Mouse (Mus musculus) neural tube, embryonic 11.5 days (tissue): Measurements from ENCODE around the gene Cstb. TPM values are rescaled to one million over a fixed set of nuclear protein-coding genes. Genes with fewer than 3 reads are reported as not detected.
A peak's percentile ranks its signal among the peaks of the same experiment; 100 is the strongest.

Source experiments
- ATAC-seq: fragments of 200-750 bp; cut with Nextera tagmentation; 2 replicates; pipeline ENCODE4 v1.8.0; 2017; ENCODE audit warnings: moderate number of reproducible peaks, mild to moderate bottlenecking, moderate TSS enrichment, moderate library complexity; ENCODE audit not compliant: insufficient read depth, low FRiP score, low TSS enrichment
- DNase-seq: peaks from one replicate; pipeline ENCODE4 v3.0.0-alpha.2; 2015; ENCODE audit warnings: low spot score
- H3K27ac ChIP-seq: fragments of 300-500 bp; sonication (generic); 2 replicates; pipeline ENCODE4 v1.5.1; 2014; ENCODE audit warnings: low read depth, mild to moderate bottlenecking, low read length
- H3K27me3 ChIP-seq: fragments of 300-500 bp; sonication (generic); 2 replicates; pipeline ENCODE4 v1.6.1; 2014; ENCODE audit warnings: mild to moderate bottlenecking, low read length, mixed read lengths; ENCODE audit not compliant: control insufficient read depth, insufficient read depth
- H3K36me3 ChIP-seq: fragments of 300-500 bp; sonication (generic); 2 replicates; pipeline ENCODE4 v1.6.1; 2014; ENCODE audit warnings: mild to moderate bottlenecking, low read length, moderate library complexity, mixed read lengths; ENCODE audit not compliant: control insufficient read depth, insufficient read depth
- H3K4me1 ChIP-seq: fragments of 300-500 bp; sonication (generic); 2 replicates; pipeline ENCODE4 v1.6.1; 2014; ENCODE audit warnings: low read length, mixed read lengths; ENCODE audit not compliant: control insufficient read depth, insufficient read depth
- H3K4me2 ChIP-seq: fragments of 300-500 bp; sonication (generic); 2 replicates; pipeline ENCODE4 v1.6.1; 2014; ENCODE audit warnings: low read depth, mild to moderate bottlenecking, moderate library complexity
- H3K4me3 ChIP-seq: fragments of 300-500 bp; sonication (generic); 2 replicates; pipeline ENCODE4 v1.5.1; 2014; ENCODE audit warnings: low read depth, low read length
- H3K9ac ChIP-seq: fragments of 300-500 bp; sonication (generic); 2 replicates; pipeline ENCODE4 v1.6.1; 2014; ENCODE audit warnings: mild to moderate bottlenecking, low read length
- H3K9me3 ChIP-seq: fragments of 300-500 bp; sonication (generic); 2 replicates; pipeline ENCODE4 v1.6.1; 2016; ENCODE audit warnings: low read length; ENCODE audit not compliant: control insufficient read depth
- WGBS: fragments of 180-500 bp; shearing (Covaris S2); extraction: QIAGEN DNeasy Blood & Tissue Kit; methylation state at CpG from one replicate; pipeline ENCODE4 v1.1.7; 2014; 5-methylcytosine and 5-hydroxymethylcytosine counted together
- polyA plus RNA-seq: library from polyadenylated mRNA; unstranded; fragments of >200 nt; fragmentation: Nextera tagmentation; extraction: Ambion mirVana; gene quantifications from 2 replicates; pipeline ENCODE4 v1.2.1, GENCODE M21; 2014

The Cstb gene
- 111 and 120 TPM in 2 replicates for polyA plus RNA-seq

- peak; percentile 92 for ATAC-seq
- no peaks in the 10 kb centered on the region for H3K9me3 ChIP-seq
- WGBS, result 2% methylated on average over 38 of the region's 40 CpGs
- H3K4me1 ChIP-seq, result 0 out of 2 replicates have a peak, but pooled peaks cover 4% of the 10 kb centered on the region
- peaks cover 2% of the 10 kb centered on the region; the same call in 1 of the 2 replicates for H3K36me3 ChIP-seq
- peak; percentile 87 for DNase-seq
- no peaks in the 10 kb centered on the region for H3K27me3 ChIP-seq
- peak within 1 kb of the TSS; percentile 66 for H3K4me3 ChIP-seq
- H3K9ac ChIP-seq, result peak within 1 kb of the TSS; percentile 75
- H3K27ac ChIP-seq, result no peak within 1 kb of the TSS
- H3K4me2 ChIP-seq, result peak within 1 kb of the TSS; percentile 83
These were observed at the start of gene Cstb for GRCm38 (mm10) chr10:78425181-78426041. TSS of gene Cstb (plus strand) at chr10:78425669.

- Histone ChIP-seq H3K4me1 (no peaks in the 10 kb centered on the region), H3K36me3 (no peaks in the 10 kb centered on the region), H3K27ac (no peak overlapping the region), H3K4me2 (no peak overlapping the region), H3K27me3 (no peaks in the 10 kb centered on the region), H3K9ac (no peak overlapping the region), H3K4me3 (no peak overlapping the region), H3K9me3 (no peaks in the 10 kb centered on the region)
- DNase-seq (no peak), ATAC-seq (no peak)
- 95% methylated on average over 7 of the region's 7 CpGs for WGBS
These were observed 47.0 kb upstream of the Cstb start for GRCm38 (mm10) chr10:78378516-78378915.

GRCm38 (mm10) chr10:78383567-78383966 is 41.9 kb upstream of the Cstb start:
- H3K4me3 ChIP-seq, result no peak overlapping the region
- 88% methylated on average over 3 of the region's 3 CpGs for WGBS
- H3K4me1 ChIP-seq, result no peaks in the 10 kb centered on the region
- DNase-seq (no peak), ATAC-seq (no peak)
- H3K27me3 ChIP-seq, result no peaks in the 10 kb centered on the region
- no peak overlapping the region for H3K27ac ChIP-seq
- H3K4me2 ChIP-seq, result no peak overlapping the region
- H3K9ac ChIP-seq, result no peak overlapping the region
- H3K9me3 ChIP-seq, result no peaks in the 10 kb centered on the region
- H3K36me3 ChIP-seq, result no peaks in the 10 kb centered on the region

- Histone ChIP-seq H3K9ac (no peak overlapping the region), H3K27ac (no peak overlapping the region), H3K27me3 (no peaks in the 10 kb centered on the region; the same call in 1 of the 2 replicates), H3K4me3 (no peak overlapping the region), H3K36me3 (no peaks in the 10 kb centered on the region), H3K4me2 (no peak overlapping the region), H3K9me3 (no peaks in the 10 kb centered on the region), H3K4me1 (no peaks in the 10 kb centered on the region)
- DNase-seq (no peak), ATAC-seq (no peak)
- whole genome bisulfite sequencing, result 45% methylated on average over 5 of the region's 5 CpGs
These were observed 39.9 kb upstream of the Cstb start for GRCm38 (mm10) chr10:78385520-78385919.

GRCm38 (mm10) chr10:78388216-78388980 is 37.1 kb upstream of the Cstb start:
- Histone ChIP-seq H3K4me1 (no peaks in the 10 kb centered on the region), H3K27ac (no peak overlapping the region), H3K36me3 (no peaks in the 10 kb centered on the region), H3K4me3 (no peak overlapping the region), H3K4me2 (no peak overlapping the region), H3K9ac (no peak overlapping the region), H3K9me3 (no peaks in the 10 kb centered on the region), H3K27me3 (peaks cover 13% of the 10 kb centered on the region)
- no peak for DNase-seq
- ATAC-seq, result no peak
- WGBS, result 50% methylated on average over 20 of the region's 20 CpGs

- Histone ChIP-seq H3K9ac (no peak overlapping the region), H3K4me2 (no peak overlapping the region), H3K9me3 (no peaks in the 10 kb centered on the region), H3K4me3 (no peak overlapping the region), H3K27ac (no peak overlapping the region), H3K36me3 (no peaks in the 10 kb centered on the region), H3K4me1 (no peaks in the 10 kb centered on the region), H3K27me3 (peaks cover 13% of the 10 kb centered on the region)
- DNase-seq (no peak), ATAC-seq (no peak)
- WGBS, result 8% methylated on average over 4 of the region's 4 CpGs
These were observed 34.4 kb upstream of the Cstb start for GRCm38 (mm10) chr10:78390982-78391470.

- peak; percentile 74 for DNase-seq
- no peaks in the 10 kb centered on the region for H3K9me3 ChIP-seq
- no peaks in the 10 kb centered on the region for H3K36me3 ChIP-seq
- H3K4me1 ChIP-seq, result no peaks in the 10 kb centered on the region
- ATAC-seq, result no peak
- WGBS, result 3% methylated on average over 18 of the region's 18 CpGs
- peaks cover 13% of the 10 kb centered on the region for H3K27me3 ChIP-seq
- no peak overlapping the region for H3K9ac ChIP-seq
- H3K4me3 ChIP-seq, result no peak overlapping the region
- H3K4me2 ChIP-seq, result no peak overlapping the region
- H3K27ac ChIP-seq, result no peak overlapping the region
These were observed 33.4 kb upstream of the Cstb start for GRCm38 (mm10) chr10:78392072-78392471.

- no peak overlapping the region for H3K4me2 ChIP-seq
These were observed 30.1 kb upstream of the Cstb start for GRCm38 (mm10) chr10:78395377-78395776.

More at GRCm38 (mm10) chr10:78395377-78395776, 30.1 kb upstream of the Cstb start:
- no peak overlapping the region for H3K4me3 ChIP-seq
- H3K27me3 ChIP-seq, result peaks cover 13% of the 10 kb centered on the region
- no peaks in the 10 kb centered on the region for H3K9me3 ChIP-seq
- H3K36me3 ChIP-seq, result no peaks in the 10 kb centered on the region
- ATAC-seq (no peak), DNase-seq (no peak)
- H3K27ac ChIP-seq, result no peak overlapping the region
- WGBS, result 92% methylated on average over 3 of the region's 3 CpGs
- 0 out of 2 replicates have a peak, but pooled peaks cover 4% of the 10 kb centered on the region for H3K4me1 ChIP-seq
- H3K9ac ChIP-seq, result no peak overlapping the region
